Mouse (Mus musculus) adrenal gland, adult 2 months (tissue): ENCODE results near the gene Ptprm. TPM values are rescaled to one million over a fixed set of nuclear protein-coding genes. Genes with fewer than 3 reads are reported as not detected.

Experiments
- DNase-seq: peaks from one replicate; pipeline ENCODE4 v3.0.0; 2021
- polyA plus RNA-seq: library from polyadenylated mRNA; depleted of rRNA; stranded (reverse); fragments of >200 nt; gene quantifications from 2 replicates; pipeline ENCODE4 v1.2.3, GENCODE M21; 2012
- total RNA-seq, 2 experiments: library from RNA; stranded (reverse); gene quantifications; 2 replicates each; pipeline ENCODE4 v1.2.3; 2021

The Ptprm gene
- total and polyA plus RNA-seq, 3 experiments = 8.6 to 33.3 (median 27.8) TPM

- DNase-seq = no peak
Observed at GRCm38 (mm10) chr17:67136876-67137275, 217.4 kb downstream of the Ptprm start.

GRCm38 (mm10) chr17:67136421-67136820 lies 217.8 kb downstream of the Ptprm start:
- no peak for DNase-seq

- no peak for DNase-seq
Observed at GRCm38 (mm10) chr17:67134235-67134634, 220.0 kb downstream of the Ptprm start.

GRCm38 (mm10) chr17:67133440-67134103 lies 220.7 kb downstream of the Ptprm start:
- DNase-seq = peak; percentile 41

GRCm38 (mm10) chr17:67133026-67133425 lies 221.2 kb downstream of the Ptprm start:
- no peak for DNase-seq

GRCm38 (mm10) chr17:67127530-67127929 lies 226.7 kb downstream of the Ptprm start:
- no peak for DNase-seq

GRCm38 (mm10) chr17:67125596-67125995 lies 228.7 kb downstream of the Ptprm start:
- no peak for DNase-seq

GRCm38 (mm10) chr17:67124294-67124693 lies 230.0 kb downstream of the Ptprm start:
- peak; percentile 30 for DNase-seq

GRCm38 (mm10) chr17:67123722-67124121 lies 230.5 kb downstream of the Ptprm start:
- no peak for DNase-seq

GRCm38 (mm10) chr17:67120863-67121262 lies 233.4 kb downstream of the Ptprm start:
- no peak for DNase-seq

GRCm38 (mm10) chr17:67118676-67119340 lies 235.4 kb downstream of the Ptprm start:
- DNase-seq = peak; percentile 70

GRCm38 (mm10) chr17:67114842-67115241 lies 239.4 kb downstream of the Ptprm start:
- peak; percentile 26 for DNase-seq

GRCm38 (mm10) chr17:67112679-67113078 lies 241.6 kb downstream of the Ptprm start:
- DNase-seq = no peak

- DNase-seq = no peak
Observed at GRCm38 (mm10) chr17:67106176-67106575, 248.1 kb downstream of the Ptprm start.

- DNase-seq = peak; percentile 30
Observed at GRCm38 (mm10) chr17:67102051-67102450, 252.2 kb downstream of the Ptprm start.

GRCm38 (mm10) chr17:67090997-67091396 lies 263.3 kb downstream of the Ptprm start:
- no peak for DNase-seq

GRCm38 (mm10) chr17:67090153-67090552 lies 264.1 kb downstream of the Ptprm start:
- DNase-seq = no peak

- DNase-seq = no peak
Observed at GRCm38 (mm10) chr17:67089611-67090010, 264.6 kb downstream of the Ptprm start.

- DNase-seq = no peak
Observed at GRCm38 (mm10) chr17:67087585-67087984, 266.7 kb downstream of the Ptprm start.

GRCm38 (mm10) chr17:67086811-67087210 lies 267.4 kb downstream of the Ptprm start:
- DNase-seq = no peak

- DNase-seq = no peak
Observed at GRCm38 (mm10) chr17:67084501-67084900, 269.8 kb downstream of the Ptprm start.

- peak; percentile 24 for DNase-seq
Observed at GRCm38 (mm10) chr17:67084093-67084492, 270.2 kb downstream of the Ptprm start.

GRCm38 (mm10) chr17:67079570-67079969 lies 274.7 kb downstream of the Ptprm start:
- DNase-seq = no peak

- no peak for DNase-seq
Observed at GRCm38 (mm10) chr17:67073580-67073979, 280.7 kb downstream of the Ptprm start.
